Mouse (Mus musculus) heart, postnatal 10 days (tissue): ENCODE measurements around the gene Tnrc6b. TPM values are rescaled to one million over a fixed set of nuclear protein-coding genes. Genes with fewer than 3 reads are reported as not detected.
A peak's percentile ranks its signal among the peaks of the same experiment; 100 is the strongest.

Experiments used
- DNase-seq, 2 experiments: peaks; one replicate each; pipeline ENCODE4 v3.0.0; 2021
- intact Hi-C: fragments of 180-260 bp; cut with DNase I; formaldehyde crosslinking; loops from one replicate; pipeline ENCODE4 v1.15.1; 2025
- total RNA-seq, 2 experiments: library from RNA; stranded (reverse); gene quantifications; 2 replicates each; pipeline ENCODE4 v1.2.3; 2021

Gene Tnrc6b
- total RNA-seq, 2 experiments from 2014 or later = 56.1 to 56.4 TPM

- intact Hi-C loops = no loop called here
Measured at GRCm38 (mm10) chr15:80779006-80779405, 67.9 kb downstream of the Tnrc6b start.

DNA sequence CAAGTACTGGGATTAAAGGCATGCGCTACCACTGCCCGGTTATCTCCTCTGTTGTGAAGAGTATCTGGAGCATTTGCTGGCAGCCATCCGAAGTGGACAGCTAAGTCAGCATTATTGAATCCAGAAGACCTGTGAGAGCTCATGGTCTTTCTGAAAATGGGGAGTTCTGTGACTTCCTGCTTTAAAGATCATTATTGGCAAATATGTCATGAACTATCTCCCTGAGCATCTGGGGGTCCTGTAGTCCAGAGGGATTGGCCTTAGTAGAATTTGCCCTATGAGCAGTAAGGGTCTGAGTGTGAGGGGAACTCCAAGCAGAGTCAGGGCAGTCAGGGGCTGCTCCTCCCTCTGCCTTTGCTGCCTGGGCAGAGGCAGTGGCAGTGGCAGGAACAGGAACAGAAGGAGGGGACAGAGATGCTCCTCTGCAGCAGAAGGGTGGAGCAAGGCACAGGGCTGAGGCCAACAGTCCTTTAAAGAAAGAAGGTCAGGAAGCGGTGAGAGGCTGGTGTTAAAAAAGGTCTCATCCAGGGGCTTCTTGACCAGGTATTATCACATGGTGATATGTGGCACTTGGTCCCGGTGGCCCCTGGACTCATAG is 69.1 kb downstream of the Tnrc6b start:
- intact Hi-C loops = no loop called here

More at GRCm38 (mm10) chr15:80779006-80779405, 67.9 kb downstream of the Tnrc6b start:
- no peak for DNase-seq

DNA sequence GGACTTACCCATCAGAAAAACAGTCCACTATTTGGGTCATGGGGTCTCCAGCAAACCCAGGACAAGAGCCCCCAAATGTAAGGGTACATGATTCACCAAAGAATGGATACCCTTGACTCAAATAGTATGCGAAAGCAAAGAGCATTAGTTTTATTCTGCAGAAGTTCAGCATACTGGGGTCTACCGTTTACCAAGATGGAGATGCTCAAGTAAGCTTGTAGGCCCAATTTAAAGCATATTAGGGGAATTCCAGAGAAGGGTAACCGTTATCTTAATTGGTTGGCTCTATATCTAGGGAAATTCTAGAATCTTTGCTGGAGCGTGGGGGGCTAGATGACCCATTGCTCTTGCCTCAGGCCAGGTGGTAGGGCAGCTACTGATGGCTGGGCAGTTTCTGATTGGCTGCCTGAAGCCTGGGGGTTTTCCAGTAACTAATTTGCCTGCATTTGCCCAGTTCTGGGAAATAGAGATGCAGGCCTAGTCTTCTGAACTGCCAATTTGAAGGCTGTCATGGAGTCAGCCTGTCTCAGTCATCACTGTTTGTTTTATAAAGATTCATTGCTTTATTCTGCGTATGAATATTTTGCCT is 70.2 kb downstream of the Tnrc6b start:
- DNase-seq = no peak
- intact Hi-C loops = no loop called here

More for the DNA sequence above, 69.1 kb downstream of the Tnrc6b start:
- DNase-seq = no peak

- DNase-seq = peak; percentile 40 to 43
- intact Hi-C loops = no loop called here
Measured at GRCm38 (mm10) chr15:80784553-80784971, 73.4 kb downstream of the Tnrc6b start.

- no peak for DNase-seq
- intact Hi-C loops = no loop called here
Measured at GRCm38 (mm10) chr15:80785699-80786098, 74.6 kb downstream of the Tnrc6b start.

DNA sequence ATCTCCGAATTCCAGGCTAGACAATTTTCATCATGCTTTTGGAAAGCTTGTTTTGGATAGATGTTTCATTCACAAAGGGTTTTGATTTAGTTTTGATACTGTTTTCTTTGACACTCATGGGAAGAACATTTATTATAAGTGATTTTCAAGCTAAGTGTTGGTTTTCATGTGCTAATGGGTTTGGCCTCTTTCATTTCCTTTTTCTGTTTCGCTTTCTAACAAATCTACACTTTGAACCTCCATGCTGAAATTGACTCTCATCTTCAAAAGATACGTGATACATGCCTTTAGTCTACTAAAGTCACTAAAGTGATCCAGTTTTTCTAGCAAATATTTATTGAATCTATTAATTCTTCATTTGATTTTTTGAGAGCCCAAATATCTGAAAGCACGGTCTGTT is 76.6 kb downstream of the Tnrc6b start:
- intact Hi-C loops = no loop called here

DNA sequence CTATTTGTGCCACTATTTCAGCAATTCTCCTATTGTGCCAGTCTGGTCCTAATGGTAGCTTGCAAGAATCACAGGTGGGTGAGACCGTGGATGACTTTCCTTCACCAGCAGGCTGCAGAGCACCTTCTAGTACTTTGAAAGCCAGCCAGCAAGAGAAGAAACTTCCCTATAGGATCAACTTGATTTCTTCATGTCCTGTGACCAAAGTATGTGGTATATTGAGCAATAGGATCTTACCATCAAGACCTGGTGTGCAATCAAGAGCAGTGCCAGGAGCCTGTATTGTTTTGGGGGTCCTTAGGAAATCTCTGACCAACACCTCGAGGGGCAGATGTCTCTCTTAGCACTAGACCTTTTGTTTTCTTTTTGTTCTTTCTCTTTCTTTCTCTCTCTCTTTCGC is 81.4 kb downstream of the Tnrc6b start:
- DNase-seq = no peak
- intact Hi-C loops = no loop called here

More for the DNA sequence above, 76.6 kb downstream of the Tnrc6b start:
- DNase-seq = no peak

GRCm38 (mm10) chr15:80795076-80795475 is 84.0 kb downstream of the Tnrc6b start:
- intact Hi-C loops = no loop called here
- DNase-seq = no peak

DNA sequence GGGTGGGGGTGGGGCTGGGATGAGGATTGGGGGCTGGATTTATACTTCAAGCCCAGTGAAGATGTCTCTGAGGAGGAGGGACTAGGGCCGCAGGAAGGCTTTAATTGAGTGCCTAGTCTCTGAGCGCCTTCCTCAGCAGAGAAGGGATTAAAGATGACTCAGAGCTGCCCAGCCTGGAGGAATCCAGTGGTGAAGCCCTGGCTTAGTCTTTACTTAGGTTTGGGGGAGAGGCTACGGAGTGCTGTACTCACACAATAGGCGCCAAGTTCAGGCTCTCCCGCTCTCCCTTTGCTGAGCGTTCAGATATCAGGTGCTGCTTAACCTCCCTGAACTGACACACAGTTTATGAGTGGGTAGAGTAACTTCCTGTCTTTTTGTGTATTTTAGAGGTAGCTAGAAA is 86.6 kb downstream of the Tnrc6b start:
- peak; percentile 40 to 53 for DNase-seq
- intact Hi-C loops = loop anchor here (1.0 to 2.0 kb wide), 2 partner anchors 86 to 91 kb away; partner anchors contain the start of gene Tnrc6b

DNA sequence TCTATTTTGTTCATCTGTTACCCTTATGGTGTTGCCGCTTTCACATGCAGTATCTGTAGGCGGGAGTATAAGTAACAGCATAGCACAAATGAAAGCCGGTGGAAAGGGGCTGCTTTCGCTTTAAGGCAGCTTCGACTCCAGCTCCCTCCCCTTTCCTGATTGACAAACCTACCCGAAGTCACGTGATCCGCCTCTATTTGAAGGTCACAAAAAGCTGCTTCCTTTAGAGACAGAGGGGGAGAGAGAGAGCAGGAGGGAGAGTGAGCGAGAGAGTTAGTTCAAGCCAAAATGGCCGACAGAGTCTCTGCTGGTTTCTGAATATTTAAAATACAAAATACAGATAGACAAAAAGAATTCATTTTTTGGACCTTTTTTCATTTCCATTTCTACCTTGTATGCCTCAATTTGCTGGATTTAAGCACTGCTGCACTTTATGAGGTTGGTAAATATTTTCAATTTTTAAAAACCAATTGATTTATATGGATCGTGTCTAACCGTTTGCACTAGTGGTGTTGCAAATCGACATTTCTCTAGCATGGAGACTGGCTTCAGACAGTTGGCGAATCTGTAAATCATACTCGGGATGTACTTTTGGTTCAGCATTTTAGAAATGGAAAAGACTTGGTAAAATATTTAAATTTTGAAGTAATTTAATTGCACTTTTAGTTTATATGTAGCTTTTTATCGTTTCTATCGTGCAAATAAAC is 87.4 kb downstream of the Tnrc6b start:
- peak; percentile 95 to 96 for DNase-seq
- intact Hi-C loops = loop anchor here (1.0 to 2.0 kb wide), 2 partner anchors 87 to 92 kb away; partner anchors contain the start of gene Tnrc6b

- peak; percentile 66 to 68 for DNase-seq
- intact Hi-C loops = loop anchor here (2.0 kb wide), 1 partner anchor 92 kb away; no protein-coding TSS in a partner anchor
Measured at GRCm38 (mm10) chr15:80799074-80799633, 88.0 kb downstream of the Tnrc6b start.

- intact Hi-C loops = loop anchor here (2.0 to 5.0 kb wide), 3 partner anchors 43 to 537 kb away; partner anchors contain the start of gene Rps19bp1
- DNase-seq = peak; percentile 56 to 66
Measured at GRCm38 (mm10) chr15:80799634-80800137, 88.6 kb downstream of the Tnrc6b start.

DNA sequence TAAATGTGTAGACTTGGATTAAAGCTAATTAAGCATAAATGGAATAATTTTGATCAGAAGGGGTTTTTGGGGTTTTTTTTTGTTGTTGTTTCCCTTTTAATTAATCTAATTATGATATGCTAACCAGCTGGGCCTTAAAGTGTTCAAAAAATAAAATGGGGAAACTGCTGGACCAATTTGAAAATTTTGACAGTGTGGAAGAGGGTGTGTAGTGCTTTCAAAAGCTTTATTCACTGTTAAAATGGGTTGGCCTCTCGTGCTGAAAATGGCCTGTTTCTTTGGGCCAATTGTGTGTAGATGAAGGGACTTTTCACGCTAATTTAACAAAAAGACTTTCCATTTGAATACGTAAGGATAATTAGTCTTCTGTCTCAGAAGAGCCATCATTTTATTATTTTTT is 89.1 kb downstream of the Tnrc6b start:
- intact Hi-C loops = loop anchor here (5.0 kb wide), 2 partner anchors 42 to 538 kb away; partner anchors contain the start of gene Rps19bp1

GRCm38 (mm10) chr15:80800765-80801164 is 89.7 kb downstream of the Tnrc6b start:
- intact Hi-C loops = loop anchor here (5.0 kb wide), 2 partner anchors 42 to 538 kb away; partner anchors contain the start of gene Rps19bp1
- no peak for DNase-seq

More for the DNA sequence above, 89.1 kb downstream of the Tnrc6b start:
- DNase-seq = no peak

- DNase-seq = no peak
- intact Hi-C loops = loop anchor here (5.0 kb wide), 2 partner anchors 41 to 539 kb away; partner anchors contain the start of gene Rps19bp1
Measured at GRCm38 (mm10) chr15:80801597-80801996, 90.5 kb downstream of the Tnrc6b start.

DNA sequence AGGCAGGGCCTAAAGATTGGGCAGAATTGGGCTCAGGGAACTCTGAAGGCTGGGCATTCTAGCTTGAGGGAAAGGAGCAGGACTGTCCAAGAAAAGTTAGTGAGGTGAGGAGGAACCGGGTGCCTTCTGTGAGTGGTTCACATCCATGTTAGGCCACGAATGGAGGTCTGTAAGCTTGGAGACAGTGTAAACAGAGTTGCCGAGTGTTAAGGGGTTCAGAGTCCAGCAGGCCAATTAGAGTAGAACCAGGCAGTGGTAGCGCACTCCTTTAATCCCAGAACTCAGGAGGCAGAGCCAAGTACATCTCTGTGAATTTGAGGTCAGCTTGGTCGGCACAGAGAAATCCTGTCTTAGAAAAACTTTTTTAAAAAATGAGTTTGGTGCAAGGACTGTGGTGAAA is 96.0 kb downstream of the Tnrc6b start:
- intact Hi-C loops = no loop called here
- DNase-seq = no peak

GRCm38 (mm10) chr15:80810226-80810625 is 99.1 kb downstream of the Tnrc6b start:
- intact Hi-C loops = no loop called here

GRCm38 (mm10) chr15:80812840-80813239 is 101.7 kb downstream of the Tnrc6b start:
- intact Hi-C loops = no loop called here
- DNase-seq = no peak

More at GRCm38 (mm10) chr15:80810226-80810625, 99.1 kb downstream of the Tnrc6b start:
- no peak for DNase-seq

DNA sequence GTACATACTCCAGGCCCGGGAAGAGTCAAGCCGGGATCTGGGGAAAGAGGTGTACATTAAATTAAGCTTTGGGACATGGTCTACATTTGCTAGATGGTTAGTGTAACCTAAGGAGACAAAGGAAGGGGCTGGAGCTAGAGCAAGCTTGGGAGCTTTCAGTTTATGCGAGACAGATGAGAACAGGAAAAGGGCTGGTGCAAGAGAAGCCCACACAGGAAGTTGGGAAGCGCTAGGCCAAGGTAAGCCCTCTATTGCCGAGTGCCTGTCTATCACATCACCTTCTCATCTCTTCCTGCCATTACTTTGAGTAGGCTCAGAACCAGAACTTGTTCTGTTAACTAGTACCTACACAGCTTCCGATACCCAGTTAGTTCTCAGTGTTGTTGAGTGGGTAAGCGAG is 103.7 kb downstream of the Tnrc6b start:
- no peak for DNase-seq
- intact Hi-C loops = no loop called here

GRCm38 (mm10) chr15:80822276-80822675 is 111.2 kb downstream of the Tnrc6b start:
- no peak for DNase-seq
- intact Hi-C loops = no loop called here

GRCm38 (mm10) chr15:80831170-80831569 is 120.1 kb downstream of the Tnrc6b start:
- intact Hi-C loops = no loop called here

More at GRCm38 (mm10) chr15:80831170-80831569, 120.1 kb downstream of the Tnrc6b start:
- DNase-seq = no peak
